Mouse (Mus musculus) v-Abl transformed pro-B cells (cell line): Measurements from ENCODE around the gene Cdc42bpb.

Source experiments
- in situ Hi-C, 2 experiments: fragments of 400-800 bp; cut with MboI; formaldehyde crosslinking; loops; one replicate each; pipeline ENCODE4 v1.15.1; 2025; ENCODE audit not compliant: unreplicated experiment in 2 of 2

The Cdc42bpb gene

GRCm38 (mm10) chr12:111377376-111377973, at the start of gene Cdc42bpb:
Gene Cdc42bpb (minus strand): TSS chr12:111377718.
- in situ Hi-C loops = no loop called here

GRCm38 (mm10) chr12:111425789-111426460, 48.4 kb upstream of the Cdc42bpb start:
- in situ Hi-C loops = loop anchor here (5.0 to 10.0 kb wide), 3 partner anchors 36 to 219 kb away; no protein-coding TSS in a partner anchor

GRCm38 (mm10) chr12:111425258-111425657, 47.7 kb upstream of the Cdc42bpb start:
- in situ Hi-C loops = loop anchor here (5.0 to 10.0 kb wide), 3 partner anchors 37 to 220 kb away; no protein-coding TSS in a partner anchor

GRCm38 (mm10) chr12:111424547-111424946, 47.0 kb upstream of the Cdc42bpb start:
- in situ Hi-C loops = loop anchor here (10.0 to 25.0 kb wide), 4 partner anchors 80 to 1113 kb away; no protein-coding TSS in a partner anchor

- in situ Hi-C loops = loop anchor here (10.0 to 25.0 kb wide), 4 partner anchors 81 to 1114 kb away; no protein-coding TSS in a partner anchor
Observed at GRCm38 (mm10) chr12:111423570-111424129, 46.1 kb upstream of the Cdc42bpb start.

- in situ Hi-C loops = loop anchor here (10.0 to 25.0 kb wide), 4 partner anchors 82 to 1114 kb away; no protein-coding TSS in a partner anchor
Observed at GRCm38 (mm10) chr12:111422852-111423251, 45.3 kb upstream of the Cdc42bpb start.

- in situ Hi-C loops = loop anchor here (10.0 to 25.0 kb wide), 4 partner anchors 84 to 1116 kb away; no protein-coding TSS in a partner anchor
Observed at GRCm38 (mm10) chr12:111420946-111421709, 43.6 kb upstream of the Cdc42bpb start.

GRCm38 (mm10) chr12:111419918-111420317, 42.4 kb upstream of the Cdc42bpb start:
- in situ Hi-C loops = loop anchor here (10.0 to 25.0 kb wide), 5 partner anchors 85 to 1117 kb away; partner anchors contain the start of gene Amn (in 1 of the 2)

- in situ Hi-C loops = loop anchor here (10.0 to 25.0 kb wide), 3 partner anchors 142 to 1120 kb away; partner anchors contain the start of gene Amn (in 1 of the 2)
Observed at GRCm38 (mm10) chr12:111416921-111417779, 39.6 kb upstream of the Cdc42bpb start, which contains the start of gene Exoc3l4. Gene Exoc3l4 (plus strand): TSS chr12:111417017.

- in situ Hi-C loops = loop anchor here (10.0 to 25.0 kb wide), 3 partner anchors 138 to 1124 kb away; partner anchors contain the start of gene Amn (in 1 of the 2)
Observed at GRCm38 (mm10) chr12:111413300-111413699, 35.8 kb upstream of the Cdc42bpb start.

- in situ Hi-C loops = loop anchor here (10.0 to 25.0 kb wide), 3 partner anchors 138 to 1125 kb away; partner anchors contain the start of gene Amn (in 1 of the 2)
Observed at GRCm38 (mm10) chr12:111412581-111413284, 35.2 kb upstream of the Cdc42bpb start.

GRCm38 (mm10) chr12:111411631-111412355, 34.3 kb upstream of the Cdc42bpb start:
- in situ Hi-C loops = loop anchor here (10.0 to 25.0 kb wide), 3 partner anchors 137 to 1126 kb away; partner anchors contain the start of gene Amn (in 1 of the 2)

GRCm38 (mm10) chr12:111409583-111409982, 32.1 kb upstream of the Cdc42bpb start:
- in situ Hi-C loops = loop anchor here (25.0 kb wide), 2 partner anchors 322 to 1128 kb away; no protein-coding TSS in a partner anchor

GRCm38 (mm10) chr12:111406622-111407021, 29.1 kb upstream of the Cdc42bpb start, which contains the start of gene Lbhd2:
Gene Lbhd2 (plus strand): TSS chr12:111406809.
- in situ Hi-C loops = loop anchor here (25.0 kb wide), 2 partner anchors 319 to 1131 kb away; no protein-coding TSS in a partner anchor

GRCm38 (mm10) chr12:111404880-111405279, 27.4 kb upstream of the Cdc42bpb start:
- in situ Hi-C loops = loop anchor here (25.0 kb wide), 2 partner anchors 318 to 1132 kb away; no protein-coding TSS in a partner anchor

- in situ Hi-C loops = loop anchor here (25.0 kb wide), 2 partner anchors 314 to 1136 kb away; no protein-coding TSS in a partner anchor
Observed at GRCm38 (mm10) chr12:111401454-111402184, 24.1 kb upstream of the Cdc42bpb start.

GRCm38 (mm10) chr12:111396997-111397396, 19.5 kb upstream of the Cdc42bpb start:
- in situ Hi-C loops = no loop called here
